Mouse (Mus musculus) erythroblast, embryonic 14.5 days (primary cell): ENCODE measurements around the gene Krt26.

Experiments used
- GATA1 ChIP-seq: IDR thresholded peaks from 2 replicates; pipeline ENCODE4 v1.6.1; 2012; ENCODE audit warnings: low read length, inconsistent platforms, mixed read lengths
- TAL1 ChIP-seq: IDR thresholded peaks from 3 replicates; pipeline ENCODE4 v1.6.1; 2012; ENCODE audit warnings: low read length, inconsistent platforms, mixed read lengths

DNA sequence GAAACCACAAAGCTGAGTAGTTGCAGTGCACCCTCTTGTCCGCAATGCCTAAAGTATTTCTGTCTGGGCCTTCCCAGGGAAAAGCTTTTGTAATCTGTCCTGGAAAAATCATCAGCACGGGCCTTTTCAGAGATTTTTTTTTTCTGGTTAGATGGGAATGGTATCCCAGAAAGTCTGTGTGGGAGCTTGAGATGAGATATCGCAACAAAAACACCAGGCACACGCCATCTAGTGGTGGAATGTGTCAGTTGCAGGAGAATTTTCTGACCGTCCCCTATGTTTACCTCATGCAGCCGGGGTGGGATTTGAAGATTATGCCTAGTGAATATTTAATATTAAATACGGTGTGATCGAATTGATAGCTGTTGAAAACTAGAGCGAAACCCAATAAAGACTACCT, 26.6 kb upstream of the Krt26 start:
- TF ChIP-seq GATA1 (no peak), TAL1 (no peak)
